Mouse (Mus musculus): ENCODE results near the gene Mecr.

- TF ChIP-seq POLR2A (IDR thresholded peaks at IDR 0.05; ENCODE audit: borderline replicate concordance, control insufficient read depth, low read depth, low read length) (peak; percentile 29; the same call in 1 of the 2 replicates), CTCF (IDR thresholded peaks at IDR 0.05; ENCODE audit: control insufficient read depth, insufficient read depth, low read length) (no peak)
Measured at GRCm38 (mm10) chr4:131914891-131915469, 71.7 kb downstream of the Mecr start.
